8 mouse cellular contexts compared by ENCODE assay signal in the genomic region with DNA sequence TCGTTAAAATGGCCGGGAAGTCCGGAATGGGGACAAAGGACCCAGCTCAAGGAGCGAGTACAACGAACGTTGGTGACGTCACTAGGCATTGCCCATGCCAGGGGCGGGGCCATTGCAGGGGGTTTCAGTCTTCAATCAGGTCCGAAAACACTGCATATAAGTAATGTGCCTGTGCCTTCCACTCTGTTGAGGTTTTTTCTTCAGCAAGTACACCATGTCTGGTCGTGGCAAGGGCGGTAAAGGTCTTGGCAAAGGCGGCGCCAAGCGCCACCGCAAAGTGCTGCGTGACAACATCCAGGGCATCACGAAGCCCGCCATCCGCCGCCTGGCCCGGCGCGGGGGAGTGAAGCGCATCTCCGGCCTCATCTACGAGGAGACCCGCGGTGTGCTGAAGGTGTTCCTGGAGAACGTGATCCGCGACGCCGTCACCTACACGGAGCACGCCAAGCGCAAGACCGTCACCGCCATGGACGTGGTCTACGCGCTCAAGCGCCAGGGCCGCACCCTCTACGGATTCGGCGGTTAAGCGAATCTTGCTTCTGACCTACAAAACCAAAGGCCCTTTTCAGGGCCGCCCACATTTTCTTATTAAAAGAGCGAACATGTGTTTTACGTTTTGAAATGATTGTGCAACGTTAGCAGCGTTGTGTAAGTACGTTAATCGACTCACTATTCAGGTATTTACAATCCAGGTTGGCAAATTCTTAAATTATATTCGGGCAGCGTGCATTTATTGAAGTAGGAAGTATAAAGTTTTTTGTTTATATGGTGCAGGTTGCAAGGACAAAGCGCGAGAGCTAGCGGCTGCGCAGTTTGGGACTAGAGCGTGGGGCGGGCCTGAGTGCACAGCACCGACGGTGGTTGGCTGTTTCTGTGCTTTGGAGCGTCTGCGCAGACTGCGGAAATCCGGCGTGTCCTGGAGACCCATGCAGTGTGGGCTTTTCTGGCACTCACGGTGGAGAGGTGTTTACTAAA. TPM values are rescaled to one million over a fixed set of nuclear protein-coding genes. Genes with fewer than 3 reads are reported as not detected.
DNase-seq lines count a peak whose midpoint lies in the region; ATAC-seq and TF ChIP-seq lines count a peak whose summit lies in the region.

Hist1h4h (plus strand) TSS at position 150 of the 975 bp plus-strand sequence.

- peak; percentile 88 for ATAC-seq in forebrain, embryonic 16.5 days
- ATAC-seq in lung, embryonic 14.5 days (ENCODE audit: insufficient read depth) = peak; percentile 76

- H3K27ac ChIP-seq in forebrain, embryonic 16.5 days (ENCODE audit: low read length) = peak within 1 kb of the TSS; percentile 99
- peak within 1 kb of the TSS; percentile 97 for H3K27ac ChIP-seq in layer of hippocampus, adult 2 months
- H3K27ac ChIP-seq in lung, embryonic 14.5 days (ENCODE audit: low read depth) = peak within 1 kb of the TSS; percentile 99
- H3K27ac ChIP-seq in olfactory bulb, adult 2 months (ENCODE audit: insufficient read depth, low read depth, low read length) = peak within 1 kb of the TSS; percentile 95
- peak within 1 kb of the TSS; percentile 83 for H3K27ac ChIP-seq in thymus, adult 2 months (ENCODE audit: control insufficient read depth, insufficient read depth, low read length)

- DNase-seq in ES-CJ7 (ENCODE audit: low read depth, low spot score) = peak; percentile 98
- DNase-seq in cerebellum, adult 11-12 months = peak; percentile 98
- DNase-seq in heart, postnatal 36 days = peak; percentile 93 to 96
- DNase-seq in layer of hippocampus, adult 2 months (ENCODE audit: low spot score in 2 of 2) = peak; percentile 97
- DNase-seq in lung, embryonic 14.5 days = peak; percentile 100
- DNase-seq in thymus, adult 2 months = peak; percentile 97

- peak within 1 kb of the TSS; percentile 81 for H3K9ac ChIP-seq in forebrain, embryonic 16.5 days (replicated peaks; ENCODE audit: low read depth, low read length)
- H3K9ac ChIP-seq in lung, embryonic 14.5 days = peak within 1 kb of the TSS; percentile 89

- no peak for TF ChIP-seq CTCF in layer of hippocampus, adult 2 months (conservative IDR thresholded peaks at IDR 0.05)
- no peak for TF ChIP-seq CTCF in lung, embryonic 14.5 days (IDR thresholded peaks at IDR 0.05; ENCODE audit: low read depth)
- no peak for TF ChIP-seq CTCF in olfactory bulb, adult 2 months (IDR thresholded peaks at IDR 0.05; ENCODE audit: insufficient read depth, low read depth, low read length)
- 0 out of 2 replicates have a peak, but pooled peaks have one; percentile 25 for TF ChIP-seq CTCF in thymus, adult 2 months (IDR thresholded peaks at IDR 0.05; ENCODE audit: borderline replicate concordance, control insufficient read depth, extremely low read depth, insufficient read depth, low read length, poor library complexity)

- no peaks in the 10 kb centered on the region for H3K36me3 ChIP-seq in forebrain, embryonic 16.5 days (ENCODE audit: control insufficient read depth, insufficient read depth)
- H3K36me3 ChIP-seq in lung, embryonic 14.5 days (ENCODE audit: insufficient read depth) = no peaks in the 10 kb centered on the region
- no peaks in the 10 kb centered on the region for H3K36me3 ChIP-seq in thymus, adult 2 months (ENCODE audit: control insufficient read depth, insufficient read depth, low read length)

- peak within 1 kb of the TSS; percentile 67 for H3K4me3 ChIP-seq in forebrain, embryonic 16.5 days (replicated peaks; ENCODE audit: low read length)
- peak within 1 kb of the TSS; percentile 68 for H3K4me3 ChIP-seq in layer of hippocampus, adult 2 months
- H3K4me3 ChIP-seq in lung, embryonic 14.5 days (ENCODE audit: low read depth, low read length) = peak within 1 kb of the TSS; percentile 53
- peak within 1 kb of the TSS; percentile 57 for H3K4me3 ChIP-seq in olfactory bulb, adult 2 months (ENCODE audit: insufficient read depth, low read depth, low read length)
- peak within 1 kb of the TSS; percentile 42 for H3K4me3 ChIP-seq in thymus, adult 2 months (ENCODE audit: control insufficient read depth, insufficient read depth, low read length)

- peaks cover 27% of the 10 kb centered on the region for H3K4me1 ChIP-seq in forebrain, embryonic 16.5 days (replicated peaks; ENCODE audit: control insufficient read depth, insufficient read depth, low read length)
- H3K4me1 ChIP-seq in lung, embryonic 14.5 days (ENCODE audit: insufficient read depth) = peaks cover 16% of the 10 kb centered on the region; the same call in 1 of the 2 replicates
- peaks cover 12% of the 10 kb centered on the region for H3K4me1 ChIP-seq in olfactory bulb, adult 2 months (ENCODE audit: control insufficient read depth, insufficient read depth, low read length)
- H3K4me1 ChIP-seq in thymus, adult 2 months (replicated peaks; ENCODE audit: control insufficient read depth, insufficient read depth, low read length) = peaks cover 6% of the 10 kb centered on the region

- no peaks in the 10 kb centered on the region for H3K9me3 ChIP-seq in forebrain, embryonic 16.5 days (ENCODE audit: control insufficient read depth, low read length)
- no peaks in the 10 kb centered on the region for H3K9me3 ChIP-seq in lung, embryonic 14.5 days (ENCODE audit: low read depth, low read length)

- peak; percentile 92 for TF ChIP-seq POLR2A in olfactory bulb, adult 2 months (IDR thresholded peaks at IDR 0.05; ENCODE audit: insufficient read depth, low read depth, low read length)
- TF ChIP-seq POLR2A in thymus, adult 2 months (IDR thresholded peaks at IDR 0.05; ENCODE audit: control insufficient read depth, extremely low read depth, insufficient read depth, low read length, poor library complexity) = peak; percentile 98

- H3K27me3 ChIP-seq in forebrain, embryonic 16.5 days (replicated peaks; ENCODE audit: control insufficient read depth, insufficient read depth, low read length) = no peaks in the 10 kb centered on the region
- H3K27me3 ChIP-seq in lung, embryonic 14.5 days (ENCODE audit: insufficient read depth, low read length) = no peaks in the 10 kb centered on the region
- no peaks in the 10 kb centered on the region for H3K27me3 ChIP-seq in thymus, adult 2 months (ENCODE audit: control insufficient read depth, insufficient read depth, low read length)

- 0% methylated on average over 57 of the region's 70 CpGs for WGBS in forebrain, embryonic 16.5 days
- WGBS in lung, embryonic 14.5 days = under 1% methylated on average over 55 of the region's 70 CpGs
- under 1% methylated on average over 58 of the region's 70 CpGs for WGBS in olfactory bulb, adult 2 months
- under 1% methylated on average over 63 of the region's 70 CpGs for WGBS in thymus, adult 2 months

- intact Hi-C loops in heart, postnatal 36 days (cut with DNase I) = loop anchor here (1.0 to 5.0 kb wide), 5 partner anchors 12 to 1489 kb away; partner anchors contain the start of genes Hist1h1t, Hist1h2ag, Hist1h2bj and Hist1h4c

- peak within 1 kb of the TSS; percentile 78 for H3K4me2 ChIP-seq in forebrain, embryonic 16.5 days (ENCODE audit: low read length)
- peak within 1 kb of the TSS; percentile 63 for H3K4me2 ChIP-seq in lung, embryonic 14.5 days

RNA-seq across cellular contexts. Expression of gene Hist1h4h, which starts in this region (rescaled TPM):
- 2.9 and 4.6 TPM in 2 replicates for polyA plus RNA-seq in forebrain, embryonic 16.5 days (2015; fragmentation: Nextera tagmentation; extraction: Ambion mirVana)
- 100 to 1,000 TPM; 268 to 283 TPM for total RNA-seq in heart, postnatal 36 days (2021)
- total RNA-seq in layer of hippocampus, adult 2 months (2021) = 100 to 1,000 TPM; 333 to 344 TPM
- 7.1 and 7.6 TPM in 2 replicates for polyA plus RNA-seq in lung, embryonic 14.5 days (2014; fragmentation: Nextera tagmentation; extraction: Ambion mirVana)
- not detected in 2 replicates for polyA plus RNA-seq in olfactory bulb, adult 2 months (2012; ENCODE audit: insufficient read depth, insufficient read length, low replicate concordance, missing spikeins)
- 150 and 182 TPM in 2 replicates for polyA plus RNA-seq in thymus, adult 2 months (2012; rRNA removed)

Comparison
In these comparisons a context has a peak if more than half of its experiments do, and no peak if none do; other contexts are left out.
1. Peak in every context shown above with its lines: DNase-seq, ATAC-seq, H3K4me3 ChIP-seq and H3K27ac ChIP-seq.
2. RNA of gene Hist1h4h (polyA plus RNA-seq): 150 to 182 TPM in thymus, adult 2 months; 7.1 to 7.6 TPM in lung, embryonic 14.5 days, 2.9 to 4.6 TPM in forebrain, embryonic 16.5 days and not detected in olfactory bulb, adult 2 months; every median in the first group is over 10 times any median in the second.